Mouse (Mus musculus): ENCODE measurements around the gene Vmn2r58. TPM values are rescaled to one million over a fixed set of nuclear protein-coding genes. Genes with fewer than 3 reads are reported as not detected.

Vmn2r58 gene
- polyA plus RNA-seq (2014; fragmentation: Illumina TruSeq; extraction: RNeasy Lipid Tissue Mini Kit (QIAGEN cat#74804); ENCODE audit: low read depth, low replicate concordance) = not detected

GRCm38 (mm10) chr7:41872612-41873011 is at the start of gene Vmn2r58:
Vmn2r58 (minus strand) TSS chr7:41872712.

Other genes starting within 250 kb of the Vmn2r58 start
- gene Zfp788, start 239.5 kb downstream of the Vmn2r58 start, polyA plus RNA-seq (2014; fragmentation: Illumina TruSeq; extraction: RNeasy Lipid Tissue Mini Kit (QIAGEN cat#74804); ENCODE audit: low read depth, low replicate concordance) = 36.5 TPM
- gene Vmn2r59, start 186.3 kb upstream of the Vmn2r58 start, polyA plus RNA-seq (2014; fragmentation: Illumina TruSeq; extraction: RNeasy Lipid Tissue Mini Kit (QIAGEN cat#74804); ENCODE audit: low read depth, low replicate concordance) = not detected
- gene Vmn2r60, start 235.1 kb upstream of the Vmn2r58 start, polyA plus RNA-seq (2014; fragmentation: Illumina TruSeq; extraction: RNeasy Lipid Tissue Mini Kit (QIAGEN cat#74804); ENCODE audit: low read depth, low replicate concordance) = not detected